In genomic region chr3:35245003-35245402, GRCm38 (mm10) we compare ENCODE assay signal across 26 mouse cellular contexts.
DNase-seq lines count a peak whose midpoint lies in the region; ATAC-seq lines count a peak whose summit lies in the region.
"Had no signal": no experiment of that assay in that cellular context is flagged by ENCODE, and none has a peak within 500 bp of the region (broad histone marks: within the 10 kb centered on the region; RNA-seq: fewer than 3 reads in every experiment).

No protein-coding gene starts in this region.

- no peak overlapping the region for H3K27ac ChIP-seq in forebrain, embryonic 11.5 days (ENCODE audit: low read depth, low read length)
- H3K27ac ChIP-seq in forebrain, embryonic 12.5 days: no peak overlapping the region
- H3K27ac ChIP-seq in hindbrain, embryonic 11.5 days (ENCODE audit: low read depth, low read length): no peak overlapping the region
- H3K27ac ChIP-seq in hindbrain, embryonic 16.5 days (ENCODE audit: low read depth, low read length): no peak overlapping the region
- no peak overlapping the region for H3K27ac ChIP-seq in neural tube, embryonic 11.5 days (ENCODE audit: low read depth, low read length)
- H3K27ac ChIP-seq: gastrocnemius, adult 2 months; hindbrain, embryonic 12.5 days; liver, embryonic 15.5 days; lung, embryonic 15.5 days; midbrain, embryonic 12.5 days; stomach, embryonic 15.5 days had no signal

- H3K27me3 ChIP-seq in forebrain, embryonic 11.5 days (ENCODE audit: control insufficient read depth, insufficient read depth, low read length): no peaks in the 10 kb centered on the region
- H3K27me3 ChIP-seq in forebrain, embryonic 12.5 days: no peaks in the 10 kb centered on the region
- no peaks in the 10 kb centered on the region for H3K27me3 ChIP-seq in hindbrain, embryonic 11.5 days (ENCODE audit: control insufficient read depth, insufficient read depth, low read length)
- no peaks in the 10 kb centered on the region for H3K27me3 ChIP-seq in hindbrain, embryonic 16.5 days (replicated peaks; ENCODE audit: control insufficient read depth, insufficient read depth, low read length)
- no peaks in the 10 kb centered on the region for H3K27me3 ChIP-seq in neural tube, embryonic 11.5 days (ENCODE audit: control insufficient read depth, insufficient read depth, low read length)
- H3K27me3 ChIP-seq: liver, embryonic 15.5 days; lung, embryonic 15.5 days; midbrain, embryonic 12.5 days; Patski; stomach, embryonic 15.5 days had no signal

- no peak for ATAC-seq in forebrain, embryonic 11.5 days (replicated peaks; ENCODE audit: low FRiP score)
- no peak for ATAC-seq in forebrain, embryonic 12.5 days (ENCODE audit: low FRiP score)
- ATAC-seq in hindbrain, embryonic 11.5 days (ENCODE audit: low FRiP score): no peak
- ATAC-seq in hindbrain, embryonic 16.5 days: no peak
- ATAC-seq in neural tube, embryonic 11.5 days (ENCODE audit: insufficient read depth, low FRiP score, low TSS enrichment): no peak
- ATAC-seq: intestine, postnatal 0 days; Patski had no signal

- no peaks in the 10 kb centered on the region for H3K36me3 ChIP-seq in forebrain, embryonic 11.5 days (ENCODE audit: control insufficient read depth, insufficient read depth, low read length)
- no peaks in the 10 kb centered on the region for H3K36me3 ChIP-seq in forebrain, embryonic 12.5 days (replicated peaks)
- H3K36me3 ChIP-seq in hindbrain, embryonic 11.5 days (ENCODE audit: control insufficient read depth, insufficient read depth, low read length): no peaks in the 10 kb centered on the region
- no peaks in the 10 kb centered on the region for H3K36me3 ChIP-seq in hindbrain, embryonic 16.5 days (ENCODE audit: control insufficient read depth, insufficient read depth, low read length)
- H3K36me3 ChIP-seq in neural tube, embryonic 11.5 days (ENCODE audit: control insufficient read depth, insufficient read depth, low read length): no peaks in the 10 kb centered on the region
- H3K36me3 ChIP-seq: hindbrain, embryonic 12.5 days; liver, embryonic 15.5 days; lung, embryonic 15.5 days; midbrain, embryonic 12.5 days; stomach, embryonic 15.5 days had no signal

- peaks cover 17% of the 10 kb centered on the region for H3K4me1 ChIP-seq in forebrain, embryonic 11.5 days (replicated peaks; ENCODE audit: control insufficient read depth, insufficient read depth, low read length)
- peaks cover 44% of the 10 kb centered on the region for H3K4me1 ChIP-seq in forebrain, embryonic 12.5 days
- H3K4me1 ChIP-seq in hindbrain, embryonic 11.5 days (replicated peaks; ENCODE audit: control insufficient read depth, insufficient read depth, low read length): peaks cover 10% of the 10 kb centered on the region; the same call in 1 of the 2 replicates
- no peaks in the 10 kb centered on the region; the same call in 1 of the 2 replicates for H3K4me1 ChIP-seq in hindbrain, embryonic 16.5 days (ENCODE audit: control insufficient read depth, insufficient read depth, low read depth, low read length)
- H3K4me1 ChIP-seq in neural tube, embryonic 11.5 days (ENCODE audit: control insufficient read depth, insufficient read depth, low read length): peaks cover 15% of the 10 kb centered on the region
- H3K4me1 ChIP-seq: liver, embryonic 15.5 days had no signal

- WGBS in forebrain, embryonic 11.5 days: 4% methylated on average over 8 of the region's 8 CpGs
- under 1% methylated on average over 8 of the region's 8 CpGs for WGBS in forebrain, embryonic 12.5 days
- 10% methylated on average over 8 of the region's 8 CpGs for WGBS in hindbrain, embryonic 11.5 days
- WGBS in hindbrain, embryonic 16.5 days: 13% methylated on average over 8 of the region's 8 CpGs
- WGBS in neural tube, embryonic 11.5 days: 6% methylated on average over 8 of the region's 8 CpGs

- no peaks in the 10 kb centered on the region for H3K9me3 ChIP-seq in forebrain, embryonic 11.5 days (ENCODE audit: control insufficient read depth, low read length)
- H3K9me3 ChIP-seq in forebrain, embryonic 12.5 days: no peaks in the 10 kb centered on the region
- H3K9me3 ChIP-seq in hindbrain, embryonic 11.5 days (ENCODE audit: control insufficient read depth, low read length): no peaks in the 10 kb centered on the region
- H3K9me3 ChIP-seq in hindbrain, embryonic 16.5 days (ENCODE audit: control insufficient read depth, low read length): no peaks in the 10 kb centered on the region
- no peaks in the 10 kb centered on the region for H3K9me3 ChIP-seq in neural tube, embryonic 11.5 days (ENCODE audit: control insufficient read depth, low read length)
- H3K9me3 ChIP-seq: hindbrain, embryonic 12.5 days; liver, embryonic 15.5 days; lung, embryonic 15.5 days; midbrain, embryonic 12.5 days; stomach, embryonic 15.5 days had no signal

- H3K9ac ChIP-seq in forebrain, embryonic 11.5 days (ENCODE audit: low read length): no peak overlapping the region
- no peak overlapping the region for H3K9ac ChIP-seq in forebrain, embryonic 12.5 days
- 0 out of 2 replicates have a peak overlapping the region, but pooled peaks have one; percentile 3 for H3K9ac ChIP-seq in hindbrain, embryonic 11.5 days (ENCODE audit: low read depth, low read length)
- H3K9ac ChIP-seq in hindbrain, embryonic 16.5 days (ENCODE audit: low read depth, low read length): no peak overlapping the region
- no peak overlapping the region for H3K9ac ChIP-seq in neural tube, embryonic 11.5 days (ENCODE audit: low read length)
- H3K9ac ChIP-seq: hindbrain, embryonic 12.5 days; liver, embryonic 15.5 days; lung, embryonic 15.5 days; midbrain, embryonic 12.5 days; stomach, embryonic 15.5 days had no signal

- peak; percentile 55 for DNase-seq in forebrain, embryonic 11.5 days (ENCODE audit: low spot score)
- peak; percentile 27 for DNase-seq in hindbrain, embryonic 11.5 days (ENCODE audit: low spot score)
- DNase-seq in neural tube, embryonic 11.5 days (ENCODE audit: low spot score): peak; percentile 47
- DNase-seq in neural tube, embryonic 10.5 days (ENCODE audit: extremely low spot score, low spot score): no peak
- DNase-seq in lung, adult 18-20 months: no peak
- no peak for DNase-seq in layer of hippocampus, adult 11-12 months (ENCODE audit: low spot score)
- DNase-seq: adrenal gland, postnatal 14 days; cerebellum, adult 11-12 months; cerebellum, adult 9-11 months; gastrocnemius, adult 2 months; heart, postnatal 14 days; kidney, adult 9 months; kidney, postnatal 10 days; layer of hippocampus, adult 9-11 months; right cerebral cortex, postnatal 25 days; thymus, postnatal 25 days had no signal

- no peak overlapping the region for H3K4me2 ChIP-seq in forebrain, embryonic 11.5 days (ENCODE audit: low read depth, low read length, severe bottlenecking)
- no peak overlapping the region for H3K4me2 ChIP-seq in forebrain, embryonic 12.5 days
- no peak overlapping the region for H3K4me2 ChIP-seq in hindbrain, embryonic 11.5 days (replicated peaks; ENCODE audit: low read depth, low read length)
- H3K4me2 ChIP-seq in hindbrain, embryonic 16.5 days (ENCODE audit: low read length): no peak overlapping the region
- H3K4me2 ChIP-seq in neural tube, embryonic 11.5 days (ENCODE audit: low read depth): no peak overlapping the region
- H3K4me2 ChIP-seq: hindbrain, embryonic 12.5 days; liver, embryonic 15.5 days; lung, embryonic 15.5 days; midbrain, embryonic 12.5 days; stomach, embryonic 15.5 days had no signal

- no peak overlapping the region for H3K4me3 ChIP-seq in forebrain, embryonic 11.5 days (ENCODE audit: low read depth, low read length)
- no peak overlapping the region for H3K4me3 ChIP-seq in forebrain, embryonic 12.5 days (replicated peaks)
- H3K4me3 ChIP-seq in hindbrain, embryonic 11.5 days (ENCODE audit: low read depth, low read length): no peak overlapping the region
- H3K4me3 ChIP-seq in hindbrain, embryonic 16.5 days (ENCODE audit: low read length): no peak overlapping the region
- no peak overlapping the region for H3K4me3 ChIP-seq in neural tube, embryonic 11.5 days (ENCODE audit: low read depth, low read length)
- H3K4me3 ChIP-seq: gastrocnemius, adult 2 months; hindbrain, embryonic 12.5 days; liver, embryonic 15.5 days; lung, embryonic 15.5 days; midbrain, embryonic 12.5 days; myocyte; stomach, embryonic 15.5 days had no signal

Comparison
In these comparisons a context has a peak if more than half of its experiments do, and no peak if none do; other contexts are left out.
1. DNase-seq: peak in forebrain, embryonic 11.5 days (single experiment), hindbrain, embryonic 11.5 days (single experiment) and neural tube, embryonic 11.5 days (single experiment); none in neural tube, embryonic 10.5 days (single experiment), lung, adult 18-20 months (0 of 2) and layer of hippocampus, adult 11-12 months (single experiment).